Mouse (Mus musculus) liver, adult 2 months (tissue): Measurements from ENCODE around the gene Nup107. TPM values are rescaled to one million over a fixed set of nuclear protein-coding genes. Genes with fewer than 3 reads are reported as not detected.
A peak's percentile ranks its signal among the peaks of the same experiment; 100 is the strongest.

Experiments used
- DNase-seq: peaks from one replicate; pipeline ENCODE4 v3.0.0-alpha.2; 2011; ENCODE audit warnings: low read depth, low spot score; ENCODE audit errors: extremely low read depth
- H3K27ac ChIP-seq: fragments of 200-500 bp; replicated peaks from 2 replicates; pipeline ENCODE4 v1.5.1; 2012; ENCODE audit warnings: low read depth, mild to moderate bottlenecking, control low read depth, inconsistent platforms, low read length; ENCODE audit not compliant: insufficient read depth
- H3K27me3 ChIP-seq: fragments of 200-500 bp; 2 replicates; pipeline ENCODE4 v1.6.1; 2012; ENCODE audit warnings: mild to moderate bottlenecking, moderate library complexity, low read length, inconsistent platforms; ENCODE audit not compliant: control insufficient read depth, insufficient read depth
- H3K36me3 ChIP-seq: fragments of 200-500 bp; 2 replicates; pipeline ENCODE4 v1.6.1; 2012; ENCODE audit warnings: low read length, inconsistent platforms; ENCODE audit not compliant: control insufficient read depth, insufficient read depth
- H3K4me1 ChIP-seq: fragments of 200-500 bp; 2 replicates; pipeline ENCODE4 v1.6.1; 2011; ENCODE audit warnings: low read length; ENCODE audit not compliant: control insufficient read depth, insufficient read depth
- H3K4me3 ChIP-seq: fragments of 200-500 bp; 2 replicates; pipeline ENCODE4 v1.5.1; 2011; ENCODE audit warnings: low read depth, mild to moderate bottlenecking, control low read depth, low read length, moderate library complexity; ENCODE audit not compliant: insufficient read depth
- H3K79me2 ChIP-seq: fragments of 200-500 bp; 2 replicates; pipeline ENCODE4 v1.6.1; 2012; ENCODE audit warnings: inconsistent platforms, mild to moderate bottlenecking, low read length, moderate library complexity; ENCODE audit not compliant: control insufficient read depth, insufficient read depth
- H3K9ac ChIP-seq: fragments of 200-500 bp; 2 replicates; pipeline ENCODE4 v1.6.1; 2012; ENCODE audit warnings: low read depth, mild to moderate bottlenecking, control low read depth, inconsistent platforms, low read length
- CTCF ChIP-seq: fragments of 200-500 bp; IDR thresholded peaks from 2 replicates; pipeline ENCODE4 v1.5.1; 2011; ENCODE audit warnings: low read depth, low read length, control low read depth
- POLR2A ChIP-seq: fragments of 200-500 bp; IDR thresholded peaks from 2 replicates; pipeline ENCODE4 v1.6.1; 2011; ENCODE audit warnings: low read length, control low read depth; ENCODE audit not compliant: insufficient read depth; ENCODE audit errors: extremely low read depth
- WGBS: fragments of 180-500 bp; shearing (Covaris S2); methylation state at CpG from one replicate; pipeline ENCODE4 v1.1.7; 2018; 5-methylcytosine and 5-hydroxymethylcytosine counted together
- polyA plus RNA-seq: library from polyadenylated mRNA; depleted of rRNA; stranded (reverse); fragments of >200 nt; gene quantifications from 2 replicates; pipeline ENCODE4 v1.2.3, GENCODE M21; 2012
- total RNA-seq: library from RNA; depleted of rRNA; stranded (reverse); fragments of >200 nt; gene quantifications from 2 replicates; pipeline ENCODE4 v1.2.3, GENCODE M21; 2014

The Nup107 gene
- total and polyA plus RNA-seq, 2 experiments = 1.8 to 4.1 TPM

DNA sequence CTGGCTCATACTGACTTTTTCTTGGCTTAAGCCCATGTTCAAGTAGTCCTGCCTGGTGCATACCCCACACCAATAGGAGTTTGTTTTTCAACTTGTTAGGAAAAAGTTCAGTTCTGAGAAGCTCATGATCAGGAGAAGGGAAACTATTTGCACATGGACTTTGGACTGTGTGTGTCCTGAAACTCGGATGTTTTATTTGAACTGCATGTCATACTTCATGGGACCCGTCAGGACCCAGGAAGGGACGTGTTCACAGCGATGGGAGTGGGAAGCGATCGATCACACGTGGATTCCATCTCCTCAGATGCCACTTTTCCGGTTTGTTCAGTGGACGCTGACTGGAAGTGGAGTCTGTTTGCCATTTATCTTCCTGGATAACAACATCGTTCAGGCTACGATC is 7.3 kb upstream of the Nup107 start:
- peaks cover 6% of the 10 kb centered on the region; the same call in 1 of the 2 replicates for H3K4me1 ChIP-seq

DNA sequence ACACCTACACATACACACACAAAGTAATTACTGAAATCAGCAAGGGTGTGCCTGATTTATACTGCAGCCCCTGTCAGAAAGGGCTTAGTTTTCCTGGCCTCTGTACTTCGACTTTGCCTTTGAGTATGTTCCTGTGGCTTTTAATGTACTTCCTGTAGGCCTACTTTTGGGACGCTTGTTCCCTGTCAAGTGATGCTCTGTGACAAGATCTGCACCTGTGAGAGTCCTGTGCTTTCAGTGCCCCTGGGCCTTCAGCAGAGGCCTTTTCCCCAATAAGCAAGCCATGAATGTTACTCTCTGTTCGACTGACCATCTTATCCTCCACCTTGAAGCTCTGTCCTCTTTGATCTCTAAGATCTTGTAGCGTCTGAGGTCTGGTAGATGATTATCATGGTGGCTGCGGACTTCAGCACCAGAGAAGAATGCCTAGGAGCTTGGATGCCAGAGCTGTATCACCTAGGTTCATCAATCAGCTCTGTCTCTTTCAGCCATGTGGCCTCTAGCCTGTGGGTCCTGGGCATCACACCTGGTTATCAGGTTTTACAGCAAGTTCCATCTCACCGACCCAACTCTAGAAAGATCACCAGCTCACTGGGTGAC is 6.0 kb upstream of the Nup107 start:
- 82% methylated on average over 6 of the region's 6 CpGs for WGBS
- H3K9ac ChIP-seq = no peak overlapping the region
- H3K27me3 ChIP-seq = no peaks in the 10 kb centered on the region
- peaks cover 6% of the 10 kb centered on the region; the same call in 1 of the 2 replicates for H3K4me1 ChIP-seq
- TF ChIP-seq CTCF = no peak
- TF ChIP-seq POLR2A = no peak
- no peak for DNase-seq
- no peaks in the 10 kb centered on the region for H3K79me2 ChIP-seq
- H3K27ac ChIP-seq = no peak overlapping the region
- no peak overlapping the region for H3K4me3 ChIP-seq
- H3K36me3 ChIP-seq = no peaks in the 10 kb centered on the region

More for the DNA sequence above, 7.3 kb upstream of the Nup107 start:
- TF ChIP-seq CTCF = no peak
- TF ChIP-seq POLR2A = no peak
- Histone ChIP-seq H3K9ac (no peak overlapping the region), H3K27ac (no peak overlapping the region; the same call in 1 of the 2 replicates), H3K79me2 (no peaks in the 10 kb centered on the region), H3K27me3 (no peaks in the 10 kb centered on the region), H3K36me3 (no peaks in the 10 kb centered on the region), H3K4me3 (no peak overlapping the region)
- DNase-seq = peak; percentile 60
- WGBS = 70% methylated on average over 11 of the region's 11 CpGs

DNA sequence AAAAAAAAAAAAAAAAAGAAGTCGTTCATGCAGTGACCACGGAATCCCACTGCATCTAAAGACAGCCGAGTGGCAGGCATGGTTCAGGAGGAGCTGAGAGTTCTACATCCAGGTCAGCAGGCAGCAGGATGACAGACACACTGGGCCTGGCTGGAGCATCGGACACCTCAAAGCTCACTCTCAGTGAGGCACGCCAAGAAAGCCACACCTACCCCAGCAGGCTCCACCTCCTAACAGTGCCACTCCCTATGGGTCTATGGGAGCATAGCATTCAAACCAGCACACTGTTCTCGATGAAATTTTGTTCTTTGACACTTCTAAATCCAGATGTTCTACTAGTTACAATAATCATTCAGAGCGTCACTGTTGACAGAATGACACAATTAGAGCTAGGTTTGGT is 5.2 kb upstream of the Nup107 start:
- TF ChIP-seq POLR2A (no peak), CTCF (no peak)
- no peaks in the 10 kb centered on the region for H3K36me3 ChIP-seq
- no peak overlapping the region for H3K9ac ChIP-seq
- DNase-seq = no peak
- H3K4me1 ChIP-seq = peaks cover 6% of the 10 kb centered on the region; the same call in 1 of the 2 replicates
- H3K4me3 ChIP-seq = no peak overlapping the region
- no peaks in the 10 kb centered on the region for H3K79me2 ChIP-seq
- H3K27ac ChIP-seq = no peak overlapping the region
- H3K27me3 ChIP-seq = no peaks in the 10 kb centered on the region
- WGBS = 79% methylated on average over 7 of the region's 7 CpGs

DNA sequence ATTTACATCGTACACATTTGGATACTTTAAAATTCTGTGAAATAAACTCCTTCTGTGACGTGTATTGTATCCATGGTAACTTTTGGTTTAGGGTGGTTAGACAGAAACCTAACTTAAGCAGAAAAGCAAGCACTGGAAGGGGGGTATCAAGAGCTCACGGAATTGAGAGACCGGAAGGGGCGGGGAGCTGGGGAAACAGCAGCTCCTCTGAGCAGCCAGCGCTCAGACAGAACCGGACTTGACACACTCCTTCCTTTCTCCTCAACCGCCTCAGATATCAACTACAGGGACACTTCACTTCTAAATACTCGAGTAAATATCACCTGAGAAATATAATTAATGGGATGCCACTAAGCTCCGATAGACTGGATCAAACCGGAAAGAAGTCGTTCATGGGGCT is 4.6 kb upstream of the Nup107 start:
- no peak overlapping the region for H3K4me3 ChIP-seq
- peaks cover 6% of the 10 kb centered on the region; the same call in 1 of the 2 replicates for H3K4me1 ChIP-seq
- H3K36me3 ChIP-seq = no peaks in the 10 kb centered on the region
- no peak overlapping the region for H3K9ac ChIP-seq
- DNase-seq = no peak
- H3K79me2 ChIP-seq = no peaks in the 10 kb centered on the region
- no peaks in the 10 kb centered on the region for H3K27me3 ChIP-seq
- TF ChIP-seq POLR2A (no peak), CTCF (no peak)
- no peak overlapping the region for H3K27ac ChIP-seq
- WGBS = 91% methylated on average over 12 of the region's 12 CpGs

DNA sequence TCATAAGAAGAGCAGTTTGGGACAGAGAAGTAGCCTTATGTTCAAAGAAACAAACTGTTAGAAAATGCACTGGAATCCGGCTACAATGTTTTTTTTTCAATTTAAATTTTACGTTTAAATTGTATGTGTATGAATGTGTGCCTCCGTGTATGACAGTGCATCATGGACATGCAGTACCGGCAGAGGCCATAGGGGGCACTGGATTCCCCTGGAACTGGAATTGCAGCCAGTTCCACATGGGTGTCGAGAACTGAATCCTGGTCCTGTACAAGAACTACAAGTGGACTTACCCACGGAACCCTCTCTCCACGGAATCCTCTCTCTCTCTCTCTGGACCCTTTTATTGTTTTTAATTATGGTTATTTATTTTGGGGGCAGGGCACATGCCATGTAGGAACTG is 3.7 kb upstream of the Nup107 start:
- no peak for DNase-seq
- H3K27ac ChIP-seq = no peak overlapping the region
- H3K4me3 ChIP-seq = no peak overlapping the region
- peaks cover 6% of the 10 kb centered on the region; the same call in 1 of the 2 replicates for H3K4me1 ChIP-seq
- H3K27me3 ChIP-seq = no peaks in the 10 kb centered on the region
- H3K79me2 ChIP-seq = no peaks in the 10 kb centered on the region
- 99% methylated on average over 7 of the region's 7 CpGs for WGBS
- TF ChIP-seq CTCF (peak; percentile 55; the same call in 1 of the 2 replicates), POLR2A (no peak)
- no peaks in the 10 kb centered on the region for H3K36me3 ChIP-seq
- H3K9ac ChIP-seq = no peak overlapping the region

DNA sequence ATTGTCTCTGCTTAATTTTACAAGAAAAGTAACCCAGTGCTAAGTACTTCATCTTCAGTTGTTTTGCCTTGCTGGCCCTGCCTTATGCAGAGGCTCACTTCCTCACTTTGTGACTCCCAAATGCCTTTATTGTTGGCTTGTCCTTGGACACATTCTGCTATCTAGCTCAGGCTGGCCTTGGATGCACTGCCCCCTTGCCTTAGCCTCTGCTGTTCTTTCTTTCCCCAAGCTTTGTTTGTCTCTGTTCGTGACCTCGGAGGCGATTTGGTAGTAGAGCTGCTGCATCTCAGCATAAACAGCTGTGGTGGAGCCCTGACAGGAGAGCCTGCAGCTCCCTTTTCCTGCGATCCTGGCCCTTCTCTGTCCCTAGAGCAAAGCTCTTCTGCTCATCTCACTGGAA is 2.7 kb upstream of the Nup107 start:
- H3K27me3 ChIP-seq = no peaks in the 10 kb centered on the region
- H3K36me3 ChIP-seq = no peaks in the 10 kb centered on the region
- H3K79me2 ChIP-seq = no peaks in the 10 kb centered on the region
- no peak for DNase-seq
- H3K9ac ChIP-seq = no peak overlapping the region
- no peak overlapping the region for H3K4me3 ChIP-seq
- TF ChIP-seq CTCF (no peak), POLR2A (no peak)
- no peak overlapping the region for H3K27ac ChIP-seq
- WGBS = 78% methylated on average over 4 of the region's 4 CpGs
- peaks cover 6% of the 10 kb centered on the region; the same call in 1 of the 2 replicates for H3K4me1 ChIP-seq
